Mouse (Mus musculus): ENCODE measurements around the gene Slc16a1. TPM values are rescaled to one million over a fixed set of nuclear protein-coding genes. Genes with fewer than 3 reads are reported as not detected.
"Not testable (repeated sequence)": the region's sequence is repeated elsewhere in the genome, so short reads cannot be mapped to it uniquely, and the experiment has no call there.

Slc16a1 gene
- total RNA-seq, 1 experiment from 2014 or later, result 7.0 TPM

DNA sequence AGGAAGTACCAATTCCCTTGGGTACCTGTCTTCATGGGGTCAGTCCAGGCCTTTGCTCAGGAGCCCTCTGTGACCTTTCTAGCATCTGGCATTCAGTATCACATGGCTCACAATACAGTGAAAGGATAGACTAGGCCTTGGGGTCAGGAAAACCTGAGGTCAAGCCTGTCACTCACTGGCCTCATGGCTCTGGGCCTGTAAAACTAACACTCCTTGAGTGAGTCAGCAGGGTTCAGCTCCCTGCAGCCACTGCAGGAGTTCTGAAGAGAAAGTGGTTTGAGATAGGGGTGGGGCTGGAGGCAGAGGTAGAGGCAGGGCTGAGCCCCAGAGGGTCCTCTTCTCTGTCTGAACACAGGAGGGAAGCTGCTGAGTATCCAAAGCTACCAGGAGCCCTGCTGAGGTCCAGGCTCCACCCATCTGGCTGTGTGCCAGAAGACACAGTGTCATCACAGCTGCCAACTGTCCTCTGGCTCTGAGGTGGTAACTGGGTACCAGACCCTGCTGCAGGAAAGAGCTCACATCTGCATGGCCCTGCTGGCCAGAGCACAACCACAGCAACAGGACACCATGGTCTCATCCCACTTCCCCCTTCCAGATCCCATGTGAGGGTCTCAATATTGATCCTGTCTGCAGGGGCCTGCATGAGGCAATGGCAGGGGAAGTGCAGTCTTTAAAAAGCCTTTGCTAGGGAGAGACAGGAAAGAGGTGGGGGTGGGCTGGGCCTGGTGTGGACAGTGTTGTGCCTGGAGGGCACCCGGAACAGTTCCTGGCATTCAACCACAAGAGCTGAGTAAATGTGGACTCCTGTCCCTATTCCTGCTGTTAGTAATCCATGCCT lies 31.9 kb downstream of the Slc16a1 start:
- 0 out of 2 replicates have a peak, but pooled peaks have one; percentile 54 for ATAC-seq (replicated peaks; ENCODE audit: insufficient number of reproducible peaks, low FRiP score, low TSS enrichment, poor library complexity, severe bottlenecking)

DNA sequence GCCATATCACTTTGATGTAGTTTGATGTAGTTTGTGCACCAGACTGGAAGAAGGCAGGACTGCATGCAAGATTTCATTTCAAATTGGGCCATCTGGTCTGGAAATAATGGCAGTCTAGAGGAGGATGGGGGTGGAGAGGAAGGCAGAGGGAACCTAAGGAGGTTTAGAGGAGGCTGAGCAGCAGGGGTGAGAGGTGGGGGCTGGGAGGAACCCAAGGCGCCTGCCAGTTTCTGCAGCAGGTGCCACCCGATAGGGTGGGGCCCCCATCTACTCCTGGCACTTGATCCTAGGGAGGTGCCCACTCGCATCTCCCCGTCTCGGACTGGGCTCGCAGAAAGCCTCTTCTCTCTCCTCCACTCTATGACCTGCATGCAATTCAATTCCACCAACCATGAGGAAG lies 33.1 kb downstream of the Slc16a1 start:
- no peak for ATAC-seq (replicated peaks; ENCODE audit: insufficient number of reproducible peaks, low FRiP score, low TSS enrichment, poor library complexity, severe bottlenecking)

DNA sequence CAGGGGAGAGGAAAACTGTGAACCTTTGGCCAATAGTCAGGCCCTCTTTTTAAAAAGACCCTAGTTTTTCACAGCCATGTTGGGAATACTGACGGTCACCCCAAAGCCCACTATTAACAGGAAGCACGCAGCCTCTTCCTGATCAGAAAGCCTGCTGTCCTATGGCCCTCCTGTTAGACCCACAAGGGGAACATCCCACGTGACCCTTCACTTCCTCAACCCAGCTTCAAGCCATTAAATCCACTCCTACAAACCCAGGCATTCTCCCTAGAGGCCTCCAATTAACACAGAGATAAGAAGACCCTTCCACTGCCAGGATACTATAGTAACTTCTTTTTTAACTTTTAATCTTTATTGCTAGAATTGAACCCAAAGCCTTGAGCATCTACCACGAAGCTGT lies 33.6 kb downstream of the Slc16a1 start:
- no peak for ATAC-seq (replicated peaks; ENCODE audit: insufficient number of reproducible peaks, low FRiP score, low TSS enrichment, poor library complexity, severe bottlenecking)

DNA sequence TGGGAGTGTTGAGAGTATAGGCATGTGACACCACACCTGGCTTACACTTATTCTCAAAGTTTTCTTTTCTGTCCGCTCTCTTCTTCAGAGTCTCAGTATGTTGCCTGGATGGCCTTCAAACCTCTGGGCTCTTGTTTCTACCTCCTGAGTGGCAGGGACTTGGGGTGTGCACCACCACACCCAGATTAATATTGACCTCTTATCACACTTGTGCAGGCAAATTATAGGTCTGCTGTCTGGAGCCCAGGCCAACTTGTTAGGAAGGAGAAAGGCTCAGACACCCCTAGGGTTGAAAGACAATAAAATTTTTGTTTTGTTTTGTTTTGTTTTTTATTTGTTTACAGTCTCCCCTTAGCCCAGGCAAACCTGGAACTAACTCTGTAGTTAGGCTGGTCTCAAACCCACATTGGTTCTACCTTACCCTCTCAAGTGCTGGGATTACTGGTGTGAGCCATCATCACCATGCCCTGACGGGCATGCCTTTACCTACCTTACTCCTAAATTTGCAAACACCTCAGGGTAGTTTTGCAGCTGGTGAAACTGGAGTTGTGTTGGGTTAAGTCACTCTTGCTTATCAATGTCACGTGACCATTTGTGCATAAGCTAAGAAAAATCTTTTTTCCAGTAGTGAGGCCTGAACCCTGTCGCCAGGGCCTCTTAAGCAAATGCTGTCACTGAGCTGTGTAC lies 35.3 kb downstream of the Slc16a1 start:
- ATAC-seq (replicated peaks; ENCODE audit: insufficient number of reproducible peaks, low FRiP score, low TSS enrichment, poor library complexity, severe bottlenecking), result no peak

DNA sequence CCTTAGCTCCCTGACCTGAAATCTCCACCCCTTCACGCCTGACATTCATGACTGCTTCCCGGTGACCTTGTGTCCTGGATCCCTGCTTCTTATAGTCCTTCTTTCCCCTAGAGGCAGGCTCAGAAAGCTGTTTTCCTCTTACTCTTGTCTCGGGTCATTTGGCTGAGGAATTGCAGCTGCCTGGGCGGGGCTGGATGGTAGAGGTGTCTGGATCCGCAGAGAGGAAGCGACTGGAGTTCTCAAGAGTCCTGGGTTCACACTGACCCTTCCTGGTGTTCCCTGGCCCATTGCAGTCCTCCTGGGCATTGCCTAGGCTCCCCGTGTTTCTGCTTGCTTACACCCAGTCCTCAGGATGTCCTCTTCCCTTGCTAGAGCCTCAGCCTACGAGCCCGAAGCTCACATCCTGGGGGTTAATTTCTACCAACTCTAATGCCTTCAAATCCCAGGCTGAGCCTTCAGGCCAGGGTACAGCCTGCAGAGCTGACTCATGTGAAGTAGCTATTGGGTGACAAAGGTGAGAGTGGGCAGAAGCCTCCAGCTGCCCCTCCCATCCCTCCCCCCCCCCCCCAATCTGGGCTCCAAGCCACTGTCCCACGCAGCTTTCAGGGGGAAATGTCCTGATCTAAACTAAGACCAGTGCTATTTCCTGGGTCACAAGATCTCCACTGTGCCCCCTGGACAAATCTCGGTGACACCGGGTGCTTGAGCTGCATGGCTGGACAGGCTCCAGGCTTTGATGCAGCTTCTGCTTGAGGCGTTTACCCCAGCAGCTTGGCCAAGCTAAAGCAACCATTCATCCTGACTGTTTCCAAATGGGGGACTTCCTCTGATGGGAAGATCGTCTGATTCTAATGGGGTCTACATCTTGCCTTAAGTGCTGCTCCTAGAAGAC lies 36.1 kb downstream of the Slc16a1 start:
- ATAC-seq (replicated peaks; ENCODE audit: insufficient number of reproducible peaks, low FRiP score, low TSS enrichment, poor library complexity, severe bottlenecking), result no peak

DNA sequence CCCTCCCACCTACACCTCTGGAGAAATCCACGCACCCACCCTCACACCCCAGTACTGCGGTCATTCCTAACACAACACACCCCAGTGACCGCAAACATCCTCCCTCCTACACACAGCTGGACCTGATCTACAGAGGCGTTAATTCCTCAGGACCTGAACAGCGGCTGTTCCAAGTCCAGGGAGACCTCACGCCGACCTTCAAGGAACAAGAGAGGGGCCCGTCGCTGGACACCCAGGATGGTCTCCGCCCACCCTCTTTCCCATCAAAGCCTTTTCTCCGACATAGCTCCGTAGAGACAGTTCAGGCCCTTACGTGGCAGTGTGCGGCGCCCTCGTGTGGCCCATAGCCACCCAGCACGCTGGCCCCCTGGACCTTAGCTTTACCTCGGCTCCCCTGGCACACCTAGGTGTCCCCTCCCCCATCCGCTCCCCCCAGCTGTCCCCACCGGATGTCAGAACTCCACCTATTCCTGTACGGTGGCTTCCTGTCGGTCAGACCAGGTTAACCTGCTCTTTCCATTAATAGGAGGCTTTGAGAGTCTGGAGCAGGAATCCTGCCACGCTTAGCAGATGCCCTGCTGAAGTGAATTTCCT lies 36.9 kb downstream of the Slc16a1 start:
- ATAC-seq (replicated peaks; ENCODE audit: insufficient number of reproducible peaks, low FRiP score, low TSS enrichment, poor library complexity, severe bottlenecking), result peak; percentile 51

DNA sequence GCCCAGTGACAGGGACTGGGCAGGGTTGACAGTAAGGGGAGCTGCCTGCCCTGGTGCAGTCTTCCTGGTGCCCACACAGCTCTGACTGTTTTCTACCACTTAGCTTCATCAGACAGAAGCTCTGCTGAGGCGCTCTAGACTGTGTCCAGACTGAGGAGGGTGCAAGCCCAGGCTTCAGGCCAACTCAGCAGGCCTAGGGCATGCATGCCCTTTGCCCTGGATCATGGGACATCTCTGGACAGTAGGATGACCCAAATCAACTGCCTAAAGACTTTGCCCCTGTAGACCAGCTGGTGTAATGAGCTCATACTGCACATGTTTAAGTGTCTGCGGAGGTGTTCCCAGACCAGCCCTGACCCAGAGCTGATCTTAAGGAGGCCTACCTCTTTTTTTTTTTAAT lies 39.3 kb downstream of the Slc16a1 start:
- no peak for ATAC-seq (replicated peaks; ENCODE audit: insufficient number of reproducible peaks, low FRiP score, low TSS enrichment, poor library complexity, severe bottlenecking)

DNA sequence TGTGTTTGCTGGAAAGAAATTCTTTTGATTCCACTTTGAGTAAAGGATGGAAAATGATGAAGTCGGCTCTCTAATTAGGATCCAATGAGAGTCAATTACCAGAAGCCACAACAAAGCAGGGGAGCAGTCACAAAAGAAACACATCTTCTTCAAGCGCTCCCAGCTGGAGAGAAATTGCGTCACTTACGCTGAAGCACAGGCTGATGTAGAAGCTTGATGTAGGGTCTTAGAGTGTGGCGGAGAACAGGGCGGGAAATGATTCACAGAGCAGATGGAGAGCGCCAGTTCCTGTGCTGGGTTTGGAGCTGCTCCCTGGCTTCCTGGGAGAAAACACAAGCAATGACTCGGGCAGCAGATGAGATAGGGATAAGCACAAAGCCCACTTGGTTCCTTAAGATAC lies 40.4 kb downstream of the Slc16a1 start:
- ATAC-seq (replicated peaks; ENCODE audit: insufficient number of reproducible peaks, low FRiP score, low TSS enrichment, poor library complexity, severe bottlenecking), result no peak

DNA sequence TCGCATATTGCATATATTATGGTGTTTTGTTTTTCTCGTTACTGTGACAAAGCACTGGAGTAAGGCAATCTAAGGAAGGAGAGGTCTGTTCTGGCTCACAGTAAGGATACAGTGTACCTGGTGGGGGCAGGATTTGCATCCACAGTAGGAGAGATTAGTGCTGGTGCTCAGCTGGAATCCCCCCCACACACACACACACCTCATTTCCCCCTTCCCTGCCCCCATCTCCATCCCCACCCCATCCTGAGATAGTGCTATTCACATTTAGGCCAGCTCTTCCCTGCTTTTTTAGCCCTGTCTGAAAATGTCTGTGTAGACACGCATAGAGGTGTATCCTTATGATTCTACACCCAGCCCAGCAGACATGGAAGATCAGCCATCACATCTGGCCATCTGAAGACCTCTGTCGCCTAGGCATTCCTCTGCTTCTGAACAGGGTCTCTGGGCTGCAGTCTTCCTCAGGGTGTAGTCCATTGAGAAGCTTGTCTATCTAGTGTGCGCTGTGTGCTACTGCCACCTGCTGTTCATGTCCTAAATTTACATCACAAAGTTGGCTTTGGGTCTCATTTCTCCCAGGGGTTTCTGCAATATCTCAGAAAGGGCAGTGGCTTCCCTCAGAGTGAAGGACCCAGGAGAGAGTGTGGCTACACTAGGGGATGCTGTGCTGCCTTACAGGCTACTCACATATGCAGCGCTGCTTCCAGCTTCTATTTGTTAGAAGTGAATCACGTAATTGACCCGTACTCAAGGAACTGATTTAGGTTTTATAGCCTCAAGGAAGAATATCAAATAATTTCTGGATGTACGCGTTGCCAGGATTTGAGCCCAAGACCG lies 44.4 kb downstream of the Slc16a1 start:
- peak; percentile 70 for ATAC-seq (replicated peaks; ENCODE audit: insufficient number of reproducible peaks, low FRiP score, low TSS enrichment, poor library complexity, severe bottlenecking)

DNA sequence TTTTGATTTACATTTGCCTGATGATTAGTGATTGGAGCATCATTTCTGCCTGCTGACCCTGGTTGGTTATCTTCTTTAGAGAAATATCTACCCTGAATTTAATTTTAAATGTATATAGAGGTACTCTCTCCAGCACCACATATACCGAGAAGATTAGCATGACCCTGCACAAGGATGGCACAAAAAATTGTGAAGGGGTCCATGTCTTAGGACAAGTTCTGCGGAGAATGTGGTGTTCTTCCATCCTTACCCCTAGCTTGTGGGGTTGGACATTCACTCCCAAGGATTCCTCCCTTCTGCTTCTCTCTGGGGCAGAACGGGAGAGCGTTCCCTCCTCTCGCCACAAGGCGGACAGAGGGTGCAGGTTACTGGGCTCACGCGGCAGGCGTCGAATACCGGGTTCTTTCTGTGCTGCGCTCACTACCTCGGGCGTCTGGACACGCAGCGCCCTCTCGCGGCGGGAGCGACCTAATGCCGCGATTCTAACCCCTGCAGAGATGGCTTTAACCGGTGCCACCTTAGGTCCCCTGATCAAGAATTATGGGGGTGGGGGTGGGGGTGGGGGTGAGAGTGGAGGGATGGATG lies 62.4 kb downstream of the Slc16a1 start:
- peak; percentile 88 for ATAC-seq (replicated peaks; ENCODE audit: insufficient number of reproducible peaks, low FRiP score, low TSS enrichment, poor library complexity, severe bottlenecking)

DNA sequence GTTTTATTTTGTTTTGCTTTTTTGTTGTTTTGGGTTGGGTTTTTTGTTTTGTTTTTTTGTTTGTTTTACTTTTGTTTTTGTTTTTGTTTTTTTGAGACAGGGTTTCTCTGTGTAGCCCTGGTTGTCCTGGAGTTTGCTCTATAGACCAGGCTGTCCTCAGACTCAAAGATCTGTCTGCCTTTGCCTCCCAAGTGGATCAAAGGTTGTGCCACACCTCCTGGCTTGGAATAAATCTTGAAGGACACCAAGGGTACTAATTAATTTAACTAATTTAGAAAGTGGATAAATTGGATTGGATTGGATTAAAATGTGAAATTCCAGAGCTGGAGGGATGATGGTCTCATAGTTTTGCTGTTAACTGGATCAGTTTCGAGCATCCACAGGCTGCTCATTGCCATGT lies 63.3 kb downstream of the Slc16a1 start:
- no peak for ATAC-seq (replicated peaks; ENCODE audit: insufficient number of reproducible peaks, low FRiP score, low TSS enrichment, poor library complexity, severe bottlenecking)

DNA sequence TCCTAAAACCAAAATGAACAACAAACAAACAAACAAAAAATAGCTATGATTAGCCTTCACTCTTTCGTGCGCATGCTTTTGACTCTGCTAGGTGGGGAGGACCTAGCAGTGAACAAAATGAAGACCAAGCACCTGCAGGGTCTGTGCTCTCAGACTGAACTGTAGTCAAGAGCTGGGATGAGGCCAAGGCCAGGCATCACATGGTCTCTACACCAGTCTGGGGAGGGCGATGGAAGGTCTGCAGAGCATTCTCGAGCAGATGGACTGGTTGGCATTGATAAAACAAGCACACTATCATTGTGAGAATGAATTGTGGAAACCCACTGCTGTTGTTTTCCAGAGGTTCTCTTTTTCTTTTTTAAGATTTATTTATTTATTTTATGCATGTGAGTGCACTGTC lies 65.5 kb downstream of the Slc16a1 start:
- no peak for ATAC-seq (replicated peaks; ENCODE audit: insufficient number of reproducible peaks, low FRiP score, low TSS enrichment, poor library complexity, severe bottlenecking)

DNA sequence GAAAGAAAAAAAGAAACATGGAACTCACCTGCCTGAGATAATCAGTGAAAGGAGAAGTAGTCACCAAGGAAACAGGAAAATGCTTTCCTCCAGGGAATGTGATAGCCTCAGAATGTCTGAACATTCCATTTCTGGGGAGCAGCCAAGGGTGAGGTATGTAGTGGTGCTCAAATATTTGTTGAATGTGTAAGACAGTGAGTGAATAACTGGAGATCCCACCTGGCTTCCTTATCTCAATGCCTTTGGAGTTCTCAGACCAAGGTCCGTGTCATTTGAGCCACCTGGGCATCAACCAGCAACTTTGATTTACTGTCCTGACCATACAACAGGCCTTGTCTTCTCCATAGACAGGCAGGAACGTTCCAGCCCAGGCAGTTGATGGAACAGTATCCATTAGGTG lies 68.0 kb downstream of the Slc16a1 start:
- ATAC-seq (replicated peaks; ENCODE audit: insufficient number of reproducible peaks, low FRiP score, low TSS enrichment, poor library complexity, severe bottlenecking), result no peak

DNA sequence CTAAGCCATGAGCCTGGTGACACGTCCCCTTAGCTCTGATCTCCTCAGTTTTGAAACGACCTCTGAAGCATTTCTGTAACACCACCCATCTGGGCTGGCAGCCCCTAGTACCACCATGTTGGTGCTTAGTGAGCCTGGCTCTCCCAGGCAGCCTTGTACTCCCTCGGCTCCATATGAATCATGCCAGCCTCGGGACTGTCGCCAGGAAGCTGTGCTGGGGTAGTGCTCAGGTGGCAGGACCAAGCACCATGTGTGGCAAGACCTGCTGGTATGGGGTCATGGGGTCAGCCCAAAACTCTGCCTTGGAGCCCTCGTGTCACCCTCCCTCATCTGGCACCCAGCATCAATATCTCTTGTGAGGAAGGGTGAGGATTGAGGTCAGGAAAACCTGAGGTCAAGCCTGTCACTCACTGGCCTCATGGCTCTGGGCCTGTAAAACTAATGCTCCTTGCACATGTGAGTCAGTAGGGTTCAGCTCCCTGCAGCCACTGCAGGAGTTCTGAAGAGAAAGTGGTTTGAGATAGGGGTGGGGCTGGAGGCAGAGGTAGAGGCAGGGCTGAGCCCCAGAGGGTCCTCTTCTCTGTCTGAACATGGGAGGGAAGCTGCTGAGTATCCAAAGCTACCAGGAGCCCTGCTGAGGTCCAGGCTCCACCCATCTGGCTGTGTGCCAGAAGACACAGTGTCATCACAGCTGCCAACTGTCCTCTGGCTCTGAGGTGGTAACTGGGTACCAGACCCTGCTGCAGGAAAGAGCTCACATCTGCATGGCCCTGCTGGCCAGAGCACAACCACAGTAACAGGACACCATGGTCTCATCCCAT lies 68.7 kb downstream of the Slc16a1 start:
- ATAC-seq (replicated peaks; ENCODE audit: insufficient number of reproducible peaks, low FRiP score, low TSS enrichment, poor library complexity, severe bottlenecking), result peak; percentile 55

DNA sequence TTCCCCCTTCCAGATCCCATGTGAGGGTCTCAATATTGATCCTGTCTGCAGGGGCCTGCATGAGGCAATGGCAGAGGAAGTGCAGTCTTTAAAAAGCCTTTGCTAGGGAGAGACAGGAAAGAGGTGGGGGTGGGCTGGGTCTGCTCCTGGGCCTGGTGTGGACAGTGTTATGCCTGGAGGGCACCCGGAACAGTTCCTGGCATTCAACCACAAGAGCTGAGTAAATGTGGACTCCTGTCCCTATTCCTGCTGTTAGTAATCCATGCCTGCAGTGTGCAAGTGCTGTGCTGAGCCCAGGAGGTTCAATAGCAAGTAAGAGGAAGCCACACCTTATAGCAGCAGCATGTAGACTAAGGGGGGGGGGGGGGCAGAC lies 69.3 kb downstream of the Slc16a1 start:
- not testable (repeated sequence) for ATAC-seq (replicated peaks; ENCODE audit: insufficient number of reproducible peaks, low FRiP score, low TSS enrichment, poor library complexity, severe bottlenecking)
